Mouse (Mus musculus) thymus, adult 18-20 months (tissue): ENCODE measurements around the gene Plcb1.

Experiments used
- DNase-seq, 2 experiments: peaks; one replicate each; pipeline ENCODE4 v3.0.0; 2022; ENCODE audit warnings: mixed read lengths in 2 of 2

The Plcb1 gene

GRCm38 (mm10) chr2:134838888-134839287 lies 53.0 kb downstream of the Plcb1 start:
- no peak for DNase-seq

- no peak for DNase-seq
Measured at GRCm38 (mm10) chr2:134842883-134843282, 57.0 kb downstream of the Plcb1 start.

GRCm38 (mm10) chr2:134844391-134845238 lies 58.7 kb downstream of the Plcb1 start:
- DNase-seq: no peak

- DNase-seq: no peak
Measured at GRCm38 (mm10) chr2:134845239-134845738, 59.4 kb downstream of the Plcb1 start.

- DNase-seq: no peak
Measured at GRCm38 (mm10) chr2:134846555-134846954, 60.7 kb downstream of the Plcb1 start.

GRCm38 (mm10) chr2:134851189-134852171 lies 65.6 kb downstream of the Plcb1 start:
- DNase-seq: no peak

- no peak for DNase-seq
Measured at GRCm38 (mm10) chr2:134856239-134856638, 70.4 kb downstream of the Plcb1 start.

GRCm38 (mm10) chr2:134856691-134857090 lies 70.8 kb downstream of the Plcb1 start:
- no peak for DNase-seq

- no peak for DNase-seq
Measured at GRCm38 (mm10) chr2:134864985-134865645, 79.2 kb downstream of the Plcb1 start.

GRCm38 (mm10) chr2:134867381-134867780 lies 81.5 kb downstream of the Plcb1 start:
- DNase-seq: no peak

- DNase-seq: no peak
Measured at GRCm38 (mm10) chr2:134871692-134872489, 86.0 kb downstream of the Plcb1 start.

- DNase-seq: no peak
Measured at GRCm38 (mm10) chr2:134872490-134872781, 86.6 kb downstream of the Plcb1 start.

GRCm38 (mm10) chr2:134877148-134877547 lies 91.3 kb downstream of the Plcb1 start:
- DNase-seq: no peak

- DNase-seq: no peak
Measured at GRCm38 (mm10) chr2:134891207-134891606, 105.3 kb downstream of the Plcb1 start.

GRCm38 (mm10) chr2:134894776-134895175 lies 108.9 kb downstream of the Plcb1 start:
- no peak for DNase-seq

GRCm38 (mm10) chr2:134896196-134896595 lies 110.3 kb downstream of the Plcb1 start:
- DNase-seq: no peak

GRCm38 (mm10) chr2:134897083-134897482 lies 111.2 kb downstream of the Plcb1 start:
- DNase-seq: no peak

- no peak for DNase-seq
Measured at GRCm38 (mm10) chr2:134901521-134901920, 115.7 kb downstream of the Plcb1 start.

GRCm38 (mm10) chr2:134910882-134911281 lies 125.0 kb downstream of the Plcb1 start:
- DNase-seq: no peak

GRCm38 (mm10) chr2:134911360-134911759 lies 125.5 kb downstream of the Plcb1 start:
- no peak for DNase-seq

GRCm38 (mm10) chr2:134912616-134913015 lies 126.7 kb downstream of the Plcb1 start:
- no peak for DNase-seq

GRCm38 (mm10) chr2:134913542-134913941 lies 127.7 kb downstream of the Plcb1 start:
- DNase-seq: no peak
